Mouse (Mus musculus) left cerebral cortex, adult 18-20 months (tissue): ENCODE results near the gene Dmrt1. TPM values are rescaled to one million over a fixed set of nuclear protein-coding genes. Genes with fewer than 3 reads are reported as not detected.
"Not testable (repeated sequence)": the region's sequence is repeated elsewhere in the genome, so short reads cannot be mapped to it uniquely, and the experiment has no call there.

ENCODE experiments used
- DNase-seq, 2 experiments: peaks; one replicate each; pipeline ENCODE4 v3.0.0; 2021 to 2022; ENCODE audit warnings: low spot score in 2 of 2, mixed read lengths in 1 of 2
- long read RNA-seq, 2 experiments: library from polyadenylated mRNA; stranded (forward); transcript quantifications; one replicate each; pipeline ENCODE4 v2.0.0; 2021
- total RNA-seq, 2 experiments: library from RNA; stranded (reverse); gene quantifications; 2 replicates each; pipeline ENCODE4 v1.2.3; 2021

The Dmrt1 gene
- not detected for total RNA-seq
- long read RNA-seq, experiment 1 = 0 reads
- long read RNA-seq, experiment 2 = 0 reads

GRCm38 (mm10) chr19:25505360-25506196, at the start of gene Dmrt1:
TSS of gene Dmrt1 (plus strand) at chr19:25505618.
- no peak for DNase-seq

- DNase-seq = no peak
These were observed 44.7 kb upstream of the Dmrt1 start for GRCm38 (mm10) chr19:25460760-25461159.

GRCm38 (mm10) chr19:25461553-25462320, 43.7 kb upstream of the Dmrt1 start:
- no peak for DNase-seq

GRCm38 (mm10) chr19:25475806-25476205, 29.6 kb upstream of the Dmrt1 start:
- DNase-seq = not testable (repeated sequence)

- no peak for DNase-seq
These were observed 26.2 kb upstream of the Dmrt1 start for GRCm38 (mm10) chr19:25479152-25479669.

GRCm38 (mm10) chr19:25480820-25481219, 24.6 kb upstream of the Dmrt1 start:
- no peak for DNase-seq

- no peak for DNase-seq
These were observed 18.9 kb upstream of the Dmrt1 start for GRCm38 (mm10) chr19:25486561-25486960.

- DNase-seq = no peak
These were observed 18.1 kb upstream of the Dmrt1 start for GRCm38 (mm10) chr19:25487350-25487749.

GRCm38 (mm10) chr19:25488546-25488945, 16.9 kb upstream of the Dmrt1 start:
- DNase-seq = no peak

- no peak for DNase-seq
These were observed 15.9 kb upstream of the Dmrt1 start for GRCm38 (mm10) chr19:25489546-25489945.

- no peak for DNase-seq
These were observed 8.0 kb upstream of the Dmrt1 start for GRCm38 (mm10) chr19:25497434-25497833.

- no peak for DNase-seq
These were observed 540 bp upstream of the Dmrt1 start for GRCm38 (mm10) chr19:25504878-25505277.

GRCm38 (mm10) chr19:25506616-25507015, 1.2 kb downstream of the Dmrt1 start:
- DNase-seq = no peak

GRCm38 (mm10) chr19:25514986-25515530, 9.6 kb downstream of the Dmrt1 start:
- DNase-seq = no peak

GRCm38 (mm10) chr19:25524156-25524555, 18.7 kb downstream of the Dmrt1 start:
- DNase-seq = no peak

GRCm38 (mm10) chr19:25525726-25526125, 20.3 kb downstream of the Dmrt1 start:
- no peak for DNase-seq

GRCm38 (mm10) chr19:25529673-25530072, 24.3 kb downstream of the Dmrt1 start:
- no peak for DNase-seq

- peak; percentile 13 to 39 for DNase-seq
These were observed 40.4 kb downstream of the Dmrt1 start for GRCm38 (mm10) chr19:25545714-25546340.

GRCm38 (mm10) chr19:25547086-25547643, 41.7 kb downstream of the Dmrt1 start:
- DNase-seq = no peak

GRCm38 (mm10) chr19:25550346-25550745, 44.9 kb downstream of the Dmrt1 start:
- DNase-seq = no peak

- DNase-seq = no peak
These were observed 45.6 kb downstream of the Dmrt1 start for GRCm38 (mm10) chr19:25551053-25551452.
